Mouse (Mus musculus) embryonic stem cell, embryonic (primary cell): Measurements from ENCODE around the gene Gm14444.
"Not testable (repeated sequence)": the region's sequence is repeated elsewhere in the genome, so short reads cannot be mapped to it uniquely, and the experiment has no call there.

ENCODE experiments used
- CTCF ChIA-PET, 4 experiments: fragments of 300-600 bp in 2 of 4; fragments of 350-600 bp in 2 of 4; sonication (Branson Sonifier 250); formaldehyde crosslinking; loops; one replicate each; lab custom pipeline; 2022; ENCODE audit warnings: inconsistent platforms in 2 of 4; lab: Charles Lee
- POLR2A ChIA-PET, 4 experiments: fragments of 300-600 bp in 2 of 4; fragments of 350-600 bp in 2 of 4; sonication (Branson Sonifier 250); formaldehyde crosslinking; loops; one replicate each; lab custom pipeline; 2022; ENCODE audit warnings: antibody characterized with exemption in 4 of 4, inconsistent platforms in 1 of 4; lab: Charles Lee

Gene Gm14444

GRCm38 (mm10) chr2:175010022-175010421 is at the start of gene Gm14444:
Gene Gm14444, plus strand, starts transcription at chr2:175010241.
- CTCF ChIA-PET, POLR2A ChIA-PET: not testable (repeated sequence)

GRCm38 (mm10) chr2:174965466-174965865 is 44.6 kb upstream of the Gm14444 start:
- POLR2A ChIA-PET, CTCF ChIA-PET: not testable (repeated sequence)

GRCm38 (mm10) chr2:175044268-175044667 is 34.2 kb downstream of the Gm14444 start:
- CTCF ChIA-PET, POLR2A ChIA-PET: not testable (repeated sequence)

- POLR2A ChIA-PET = not testable (repeated sequence)
- CTCF ChIA-PET = interaction anchor here in 1 of 4 experiments (0.6 kb wide), 1 partner anchor 73 kb away, joined by 7 read pairs; no protein-coding TSS in a partner anchor
Observed at GRCm38 (mm10) chr2:175067681-175068261, 57.7 kb downstream of the Gm14444 start, which contains the start of gene Gm14393. Gene Gm14393, minus strand, starts transcription at chr2:175067781.
